Mouse (Mus musculus): Measurements from ENCODE around the gene Kif5a.

DNA sequence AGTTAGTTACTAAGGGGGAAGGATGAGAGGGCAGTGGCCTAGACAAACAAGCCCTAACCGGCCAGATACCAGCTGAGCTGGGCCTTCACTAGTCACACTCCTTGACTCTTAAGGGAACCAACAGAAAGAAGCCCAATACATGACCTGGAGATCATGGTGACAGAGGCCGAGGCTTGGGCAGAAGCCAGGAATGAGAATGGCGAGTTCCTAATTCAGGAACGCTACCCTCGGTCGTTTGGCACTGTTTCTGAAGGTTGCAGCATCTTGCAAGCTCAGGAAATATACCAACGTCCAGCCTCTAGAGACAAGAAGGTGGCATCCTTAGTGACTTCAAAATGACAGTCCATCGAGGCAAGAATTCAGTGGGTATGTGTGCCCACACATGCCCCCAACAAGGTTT lies 1.2 kb upstream of the Kif5a start:
- TF ChIP-seq POLR2A (IDR thresholded peaks at IDR 0.05; ENCODE audit: borderline replicate concordance, insufficient read depth, low read length) (no peak), CTCF (IDR thresholded peaks at IDR 0.05; ENCODE audit: borderline replicate concordance, insufficient read depth, low read depth, low read length) (no peak)

Measured in cerebellum, adult 2 months (tissue).